Mouse (Mus musculus) forebrain, embryonic 11.5 days (tissue): Measurements from ENCODE around the gene Fkbp14. TPM values are rescaled to one million over a fixed set of nuclear protein-coding genes. Genes with fewer than 3 reads are reported as not detected.

ENCODE experiments used
- ATAC-seq: fragments of 200-750 bp; cut with Nextera tagmentation; replicated peaks from 2 replicates; pipeline ENCODE4 v1.8.0; 2017; ENCODE audit warnings: moderate TSS enrichment; ENCODE audit not compliant: low FRiP score
- DNase-seq: peaks from one replicate; pipeline ENCODE4 v3.0.0-alpha.2; 2017; ENCODE audit warnings: low spot score
- H3K27ac ChIP-seq: fragments of 300-500 bp; sonication (generic); 2 replicates; pipeline ENCODE4 v1.5.1; 2014; ENCODE audit warnings: low read depth, low read length
- H3K27me3 ChIP-seq: fragments of 300-500 bp; sonication (generic); 2 replicates; pipeline ENCODE4 v1.6.1; 2014; ENCODE audit warnings: mild to moderate bottlenecking, low read length, mixed read lengths; ENCODE audit not compliant: control insufficient read depth, insufficient read depth
- H3K36me3 ChIP-seq: fragments of 300-500 bp; sonication (generic); 2 replicates; pipeline ENCODE4 v1.6.1; 2014; ENCODE audit warnings: mild to moderate bottlenecking, low read length, moderate library complexity, mixed read lengths; ENCODE audit not compliant: control insufficient read depth, insufficient read depth
- H3K4me1 ChIP-seq: fragments of 300-500 bp; sonication (generic); replicated peaks from 2 replicates; pipeline ENCODE4 v1.6.1; 2014; ENCODE audit warnings: low read length, mixed read lengths; ENCODE audit not compliant: control insufficient read depth, insufficient read depth
- H3K4me2 ChIP-seq: fragments of 300-500 bp; sonication (generic); 2 replicates; pipeline ENCODE4 v1.6.1; 2014; ENCODE audit warnings: low read depth, mild to moderate bottlenecking, low read length, moderate library complexity, mixed read lengths; ENCODE audit not compliant: severe bottlenecking
- H3K4me3 ChIP-seq: fragments of 300-500 bp; sonication (generic); 2 replicates; pipeline ENCODE4 v1.5.1; 2014; ENCODE audit warnings: low read depth, low read length
- H3K9ac ChIP-seq: fragments of 300-500 bp; sonication (generic); 2 replicates; pipeline ENCODE4 v1.6.1; 2014; ENCODE audit warnings: low read length
- H3K9me3 ChIP-seq: fragments of 300-500 bp; sonication (generic); 2 replicates; pipeline ENCODE4 v1.6.1; 2016; ENCODE audit warnings: low read length, mixed read lengths; ENCODE audit not compliant: control insufficient read depth
- WGBS: fragments of 180-500 bp; shearing (Covaris S2); extraction: QIAGEN DNeasy Blood & Tissue Kit; methylation state at CpG from one replicate; pipeline ENCODE4 v1.1.7; 2014; 5-methylcytosine and 5-hydroxymethylcytosine counted together
- polyA plus RNA-seq: library from polyadenylated mRNA; unstranded; fragments of >200 nt; fragmentation: Nextera tagmentation; extraction: Ambion mirVana; gene quantifications from 2 replicates; pipeline ENCODE4 v1.2.1, GENCODE M21; 2014

The Fkbp14 gene
- 15.4 and 18.8 TPM in 2 replicates for polyA plus RNA-seq

DNA sequence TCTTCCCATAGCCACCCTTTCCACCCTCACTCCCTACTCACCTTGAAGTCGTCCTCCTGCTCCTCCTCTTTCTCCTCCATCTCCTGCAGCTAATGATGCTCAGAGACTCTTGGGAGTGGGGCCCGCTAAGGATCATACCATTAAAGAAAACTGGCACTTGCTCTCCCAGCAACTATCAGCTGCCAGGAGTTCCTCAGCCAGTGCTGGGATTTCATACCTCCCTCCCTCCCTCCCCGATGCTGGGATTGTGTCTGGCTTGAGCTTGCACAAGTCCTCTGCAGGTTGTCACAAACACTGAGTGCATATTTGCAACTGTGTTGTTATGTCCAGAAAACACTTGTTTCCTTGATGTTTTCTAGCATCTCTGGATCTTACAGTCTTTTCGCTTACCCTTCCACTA, at the start of gene Fkbp14:
TSS of gene Fkbp14 (minus strand) at position 101 of the 400 bp plus-strand sequence.
- ATAC-seq (no peak), DNase-seq (no peak)
- no peak within 1 kb of the TSS for H3K9ac ChIP-seq
- H3K36me3 ChIP-seq = no peaks in the 10 kb centered on the region
- H3K4me1 ChIP-seq = 0 out of 2 replicates have a peak, but pooled peaks cover 2% of the 10 kb centered on the region
- no peaks in the 10 kb centered on the region for H3K9me3 ChIP-seq
- peak within 1 kb of the TSS; percentile 69; the same call in 1 of the 2 replicates for H3K4me2 ChIP-seq
- H3K4me3 ChIP-seq = peak within 1 kb of the TSS; percentile 85
- H3K27me3 ChIP-seq = no peaks in the 10 kb centered on the region
- 78% methylated on average over 4 of the region's 4 CpGs for WGBS
- no peak within 1 kb of the TSS for H3K27ac ChIP-seq

DNA sequence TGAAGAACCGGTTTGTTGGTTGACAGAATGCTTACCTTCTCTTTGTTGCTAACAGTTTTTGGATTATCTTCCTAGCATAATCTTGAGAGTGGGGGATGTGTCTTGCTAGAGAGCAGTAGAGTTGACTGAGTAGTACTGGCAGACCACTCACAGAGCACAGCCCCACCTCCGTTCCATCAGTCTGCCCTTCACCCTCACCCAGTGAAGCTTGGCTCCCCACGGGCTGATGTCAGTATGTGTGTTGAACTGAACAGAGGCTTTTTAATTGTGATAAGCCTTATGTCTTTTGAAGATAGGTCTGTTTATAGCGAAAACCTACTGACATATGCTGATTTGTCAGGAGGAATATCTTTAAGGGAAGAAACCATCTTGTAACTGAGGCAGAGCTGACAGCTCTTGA, 46.1 kb upstream of the Fkbp14 start:
- DNase-seq (no peak), ATAC-seq (no peak)
- WGBS = 82% methylated on average over 4 of the region's 4 CpGs
- Histone ChIP-seq H3K4me1 (no peaks in the 10 kb centered on the region), H3K9ac (no peak overlapping the region), H3K27me3 (no peaks in the 10 kb centered on the region), H3K36me3 (no peaks in the 10 kb centered on the region), H3K27ac (no peak overlapping the region), H3K9me3 (no peaks in the 10 kb centered on the region), H3K4me2 (no peak overlapping the region), H3K4me3 (no peak overlapping the region)

DNA sequence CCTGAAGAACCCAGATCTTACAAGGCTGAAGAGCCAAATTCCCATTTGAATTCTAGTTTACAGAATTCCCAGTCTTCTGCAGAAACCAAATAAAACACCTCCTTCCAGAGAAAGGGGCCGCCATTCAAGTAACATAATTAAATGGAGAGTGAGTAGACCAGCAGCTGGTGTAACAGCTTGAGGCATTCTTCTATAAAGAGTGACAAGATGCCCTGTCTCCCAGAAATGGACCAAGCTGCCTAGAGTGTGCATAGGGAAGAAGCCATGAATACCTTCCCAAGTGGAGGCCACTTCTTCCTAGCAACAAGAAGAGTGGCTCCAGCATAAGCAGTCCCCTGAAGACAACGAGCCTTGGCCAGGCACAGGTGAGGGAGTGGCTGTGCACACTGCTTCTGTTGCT, 44.8 kb upstream of the Fkbp14 start:
- ATAC-seq (no peak), DNase-seq (no peak)
- H3K9me3 ChIP-seq = no peaks in the 10 kb centered on the region

DNA sequence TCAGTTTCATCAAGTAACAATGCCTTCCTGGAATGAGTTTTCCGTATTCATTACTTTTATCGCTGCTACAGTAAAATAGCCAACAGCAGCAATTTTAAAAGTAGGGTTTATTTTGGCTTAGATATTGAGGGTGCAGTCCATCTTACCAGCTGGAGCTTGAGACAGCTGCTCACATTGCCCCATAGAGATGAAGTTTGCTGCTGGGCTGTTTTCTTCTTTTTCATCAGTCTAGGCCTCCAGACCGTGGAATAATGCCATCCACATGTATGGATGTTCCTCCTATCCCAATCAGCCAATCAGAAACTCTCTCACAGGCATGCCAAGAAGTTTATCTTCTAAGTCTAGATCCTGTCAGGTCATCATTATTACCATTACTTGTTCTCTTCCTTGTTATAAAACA, 42.8 kb upstream of the Fkbp14 start:
- no peak overlapping the region for H3K4me3 ChIP-seq
- no peak overlapping the region for H3K27ac ChIP-seq
- H3K9ac ChIP-seq = no peak overlapping the region
- no peaks in the 10 kb centered on the region for H3K9me3 ChIP-seq
- H3K27me3 ChIP-seq = no peaks in the 10 kb centered on the region
- no peak overlapping the region for H3K4me2 ChIP-seq
- H3K4me1 ChIP-seq = no peaks in the 10 kb centered on the region
- no peaks in the 10 kb centered on the region for H3K36me3 ChIP-seq
- 89% methylated on average over 3 of the region's 3 CpGs for WGBS
- ATAC-seq = no peak
- no peak for DNase-seq

More for the DNA sequence above, 44.8 kb upstream of the Fkbp14 start:
- 94% methylated on average over 2 of the region's 2 CpGs for WGBS
- H3K4me2 ChIP-seq = no peak overlapping the region
- no peak overlapping the region for H3K4me3 ChIP-seq
- H3K9ac ChIP-seq = no peak overlapping the region
- no peaks in the 10 kb centered on the region for H3K4me1 ChIP-seq
- no peaks in the 10 kb centered on the region for H3K36me3 ChIP-seq
- no peak overlapping the region for H3K27ac ChIP-seq
- H3K27me3 ChIP-seq = no peaks in the 10 kb centered on the region

DNA sequence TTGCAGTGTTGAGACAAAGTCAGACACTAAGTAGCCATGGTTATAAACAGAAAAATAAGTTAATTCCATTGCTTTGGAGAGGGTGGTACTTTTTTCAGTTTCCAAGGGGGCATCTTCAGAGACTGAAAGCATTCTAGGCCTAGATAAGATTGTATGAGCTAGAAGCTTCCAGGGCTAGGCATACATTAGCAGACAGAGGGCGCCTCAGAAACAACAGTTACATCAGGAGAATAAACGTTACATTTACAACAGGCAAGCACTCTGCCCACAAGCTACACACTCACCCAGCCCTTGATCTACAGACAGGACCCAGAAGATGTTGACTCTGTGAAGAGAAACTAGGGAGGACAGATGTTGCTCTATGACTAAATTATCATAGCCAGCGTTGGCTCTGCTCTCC, 34.4 kb upstream of the Fkbp14 start:
- Histone ChIP-seq H3K4me3 (no peak overlapping the region), H3K9ac (no peak overlapping the region), H3K9me3 (no peaks in the 10 kb centered on the region), H3K36me3 (peaks cover 2% of the 10 kb centered on the region; the same call in 1 of the 2 replicates), H3K4me2 (no peak overlapping the region), H3K4me1 (no peaks in the 10 kb centered on the region), H3K27ac (no peak overlapping the region), H3K27me3 (no peaks in the 10 kb centered on the region)
- no peak for ATAC-seq
- DNase-seq = no peak
- WGBS = 55% methylated on average over 3 of the region's 3 CpGs

DNA sequence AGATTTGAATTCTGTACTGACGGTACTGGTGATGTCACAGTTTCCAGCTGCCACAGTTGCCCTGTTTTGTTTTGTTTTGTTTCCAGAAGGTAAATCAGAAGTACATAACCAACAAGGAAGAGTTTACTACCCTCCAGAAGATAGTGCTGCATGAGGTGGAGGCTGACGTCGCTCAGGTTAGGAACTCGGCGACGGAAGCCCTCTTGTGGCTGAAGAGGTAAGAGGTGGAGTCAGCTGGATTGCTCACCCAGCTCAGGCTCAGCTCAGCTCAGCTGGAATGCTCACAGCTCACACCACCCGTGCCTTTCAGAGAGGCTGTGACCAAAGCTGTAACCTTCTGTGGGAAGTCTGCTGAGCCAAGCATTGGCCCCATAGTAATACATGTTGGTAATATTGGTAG, 32.6 kb upstream of the Fkbp14 start:
- Histone ChIP-seq H3K4me2 (no peak overlapping the region), H3K4me1 (no peaks in the 10 kb centered on the region), H3K9me3 (no peaks in the 10 kb centered on the region), H3K27ac (no peak overlapping the region), H3K36me3 (peaks cover 2% of the 10 kb centered on the region; the same call in 1 of the 2 replicates), H3K9ac (no peak overlapping the region), H3K27me3 (no peaks in the 10 kb centered on the region), H3K4me3 (no peak overlapping the region)
- 31% methylated on average over 7 of the region's 7 CpGs for WGBS
- ATAC-seq (no peak), DNase-seq (peak; percentile 51)

DNA sequence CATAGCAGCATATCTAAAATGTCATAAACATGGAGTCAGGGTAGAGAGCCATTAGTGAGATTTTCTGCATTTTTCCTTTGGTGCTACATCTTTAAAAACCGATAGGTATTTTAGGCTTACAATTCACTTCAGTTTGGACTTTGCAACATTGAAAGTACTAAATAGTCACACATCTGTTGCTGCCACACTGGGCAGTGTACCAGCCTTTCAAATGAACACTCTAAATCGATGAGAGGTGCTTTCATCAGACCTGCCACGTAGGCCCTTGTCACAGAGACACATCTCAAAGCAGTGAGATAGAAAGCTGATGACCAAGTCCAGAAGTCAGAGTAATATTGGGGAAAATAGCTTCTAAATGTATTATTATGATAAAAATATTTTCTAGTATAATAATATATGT, 31.3 kb upstream of the Fkbp14 start:
- WGBS = 93% methylated on average over 3 of the region's 3 CpGs

GRCm38 (mm10) chr6:54620357-54620756, 23.2 kb upstream of the Fkbp14 start:
- H3K36me3 ChIP-seq = no peaks in the 10 kb centered on the region; the same call in 1 of the 2 replicates

More for the DNA sequence above, 31.3 kb upstream of the Fkbp14 start:
- Histone ChIP-seq H3K27me3 (no peaks in the 10 kb centered on the region), H3K9me3 (no peaks in the 10 kb centered on the region), H3K36me3 (peaks cover 2% of the 10 kb centered on the region; the same call in 1 of the 2 replicates), H3K27ac (no peak overlapping the region), H3K4me1 (no peaks in the 10 kb centered on the region), H3K4me3 (no peak overlapping the region), H3K4me2 (no peak overlapping the region), H3K9ac (no peak overlapping the region)
- ATAC-seq = no peak
- no peak for DNase-seq

DNA sequence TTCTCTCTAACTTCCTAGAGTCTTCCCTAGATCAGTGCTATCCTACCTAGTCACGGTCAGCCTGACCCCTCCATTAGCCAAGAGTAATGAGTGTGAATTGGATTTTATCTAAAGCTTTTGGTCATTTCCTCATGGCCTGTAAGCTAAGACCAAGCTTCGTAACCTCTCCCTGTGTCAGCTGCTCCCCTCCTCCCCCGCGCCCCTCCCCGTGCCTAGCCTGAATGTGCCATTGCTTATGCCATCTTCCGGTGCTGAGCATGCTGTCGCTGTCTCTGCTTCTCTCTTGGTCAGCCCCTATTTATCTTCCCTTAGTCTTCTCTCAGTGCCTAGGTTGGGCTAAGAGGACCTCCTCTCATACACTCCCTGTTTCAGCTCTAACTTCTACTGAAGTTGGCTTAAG, 22.4 kb upstream of the Fkbp14 start:
- Histone ChIP-seq H3K9me3 (no peaks in the 10 kb centered on the region), H3K4me3 (no peak overlapping the region), H3K27ac (no peak overlapping the region), H3K4me2 (no peak overlapping the region), H3K9ac (no peak overlapping the region), H3K36me3 (no peaks in the 10 kb centered on the region; the same call in 1 of the 2 replicates), H3K27me3 (no peaks in the 10 kb centered on the region), H3K4me1 (no peaks in the 10 kb centered on the region)
- DNase-seq (no peak), ATAC-seq (no peak)
- WGBS = 90% methylated on average over 7 of the region's 7 CpGs

More at GRCm38 (mm10) chr6:54620357-54620756, 23.2 kb upstream of the Fkbp14 start:
- 92% methylated on average over 4 of the region's 4 CpGs for WGBS
- Histone ChIP-seq H3K27me3 (no peaks in the 10 kb centered on the region), H3K4me3 (no peak overlapping the region), H3K9ac (no peak overlapping the region), H3K9me3 (no peaks in the 10 kb centered on the region), H3K4me1 (no peaks in the 10 kb centered on the region), H3K27ac (no peak overlapping the region), H3K4me2 (no peak overlapping the region)
- no peak for DNase-seq
- no peak for ATAC-seq
